Mouse (Mus musculus): ENCODE data around the gene Rfc4. TPM values are rescaled to one million over a fixed set of nuclear protein-coding genes. Genes with fewer than 3 reads are reported as not detected.

The Rfc4 gene
- polyA plus RNA-seq, 1 experiment from 2014 or later: 120 TPM

GRCm38 (mm10) chr16:23159749-23160148 is 32.2 kb upstream of the Rfc4 start:
- Histone ChIP-seq H3K27me3 (ENCODE audit: insufficient read depth, low read length) (no peaks in the 10 kb centered on the region), H3K36me3 (ENCODE audit: insufficient read depth, low read length) (no peaks in the 10 kb centered on the region), H3K4me1 (ENCODE audit: insufficient read depth, low read length) (no peaks in the 10 kb centered on the region), H3K9ac (replicated peaks; ENCODE audit: low read length) (no peak overlapping the region), H3K4me2 (replicated peaks; ENCODE audit: low read depth, low read length) (no peak overlapping the region), H3K9me3 (ENCODE audit: low read length) (no peaks in the 10 kb centered on the region), H3K27ac (ENCODE audit: low read length) (no peak overlapping the region), H3K4me3 (ENCODE audit: low read length) (no peak overlapping the region)
- 68% methylated on average over 2 of the region's 2 CpGs for WGBS
- no peak for ATAC-seq (ENCODE audit: low FRiP score, low TSS enrichment)

GRCm38 (mm10) chr16:23158957-23159356 is 31.4 kb upstream of the Rfc4 start:
- no peaks in the 10 kb centered on the region for H3K27me3 ChIP-seq (ENCODE audit: insufficient read depth, low read length)
- H3K36me3 ChIP-seq (ENCODE audit: insufficient read depth, low read length): no peaks in the 10 kb centered on the region
- no peak overlapping the region for H3K9ac ChIP-seq (replicated peaks; ENCODE audit: low read length)
- H3K4me3 ChIP-seq (ENCODE audit: low read length): no peak overlapping the region
- 37% methylated on average over 2 of the region's 2 CpGs for WGBS
- no peak overlapping the region for H3K27ac ChIP-seq (ENCODE audit: low read length)
- no peaks in the 10 kb centered on the region for H3K9me3 ChIP-seq (ENCODE audit: low read length)
- H3K4me2 ChIP-seq (replicated peaks; ENCODE audit: low read depth, low read length): no peak overlapping the region
- no peaks in the 10 kb centered on the region for H3K4me1 ChIP-seq (ENCODE audit: insufficient read depth, low read length)
- ATAC-seq (ENCODE audit: low FRiP score, low TSS enrichment): no peak

- Histone ChIP-seq H3K36me3 (ENCODE audit: insufficient read depth, low read length) (no peaks in the 10 kb centered on the region), H3K9me3 (ENCODE audit: low read length) (no peaks in the 10 kb centered on the region), H3K27ac (ENCODE audit: low read length) (no peak overlapping the region), H3K4me3 (ENCODE audit: low read length) (no peak overlapping the region), H3K27me3 (ENCODE audit: insufficient read depth, low read length) (no peaks in the 10 kb centered on the region), H3K4me2 (replicated peaks; ENCODE audit: low read depth, low read length) (no peak overlapping the region), H3K9ac (replicated peaks; ENCODE audit: low read length) (no peak overlapping the region), H3K4me1 (ENCODE audit: insufficient read depth, low read length) (no peaks in the 10 kb centered on the region)
- WGBS: 81% methylated on average over 7 of the region's 7 CpGs
- no peak for ATAC-seq (ENCODE audit: low FRiP score, low TSS enrichment)
Measured at GRCm38 (mm10) chr16:23158292-23158691, 30.8 kb upstream of the Rfc4 start.

GRCm38 (mm10) chr16:23157013-23157412 is 29.5 kb upstream of the Rfc4 start:
- no peak overlapping the region for H3K9ac ChIP-seq (replicated peaks; ENCODE audit: low read length)
- no peaks in the 10 kb centered on the region for H3K9me3 ChIP-seq (ENCODE audit: low read length)
- WGBS: 92% methylated on average over 13 of the region's 13 CpGs
- no peaks in the 10 kb centered on the region for H3K36me3 ChIP-seq (ENCODE audit: insufficient read depth, low read length)
- H3K4me3 ChIP-seq (ENCODE audit: low read length): no peak overlapping the region
- no peaks in the 10 kb centered on the region for H3K27me3 ChIP-seq (ENCODE audit: insufficient read depth, low read length)
- no peak overlapping the region for H3K4me2 ChIP-seq (replicated peaks; ENCODE audit: low read depth, low read length)
- no peak for ATAC-seq (ENCODE audit: low FRiP score, low TSS enrichment)
- H3K4me1 ChIP-seq (ENCODE audit: insufficient read depth, low read length): no peaks in the 10 kb centered on the region
- no peak overlapping the region for H3K27ac ChIP-seq (ENCODE audit: low read length)

GRCm38 (mm10) chr16:23154261-23154660 is 26.7 kb upstream of the Rfc4 start:
- Histone ChIP-seq H3K4me1 (ENCODE audit: insufficient read depth, low read length) (no peaks in the 10 kb centered on the region), H3K4me2 (replicated peaks; ENCODE audit: low read depth, low read length) (no peak overlapping the region), H3K27ac (ENCODE audit: low read length) (no peak overlapping the region), H3K4me3 (ENCODE audit: low read length) (no peak overlapping the region), H3K9me3 (ENCODE audit: low read length) (no peaks in the 10 kb centered on the region), H3K27me3 (ENCODE audit: insufficient read depth, low read length) (no peaks in the 10 kb centered on the region), H3K36me3 (ENCODE audit: insufficient read depth, low read length) (no peaks in the 10 kb centered on the region), H3K9ac (replicated peaks; ENCODE audit: low read length) (no peak overlapping the region)
- WGBS: 80% methylated on average over 5 of the region's 5 CpGs
- no peak for ATAC-seq (ENCODE audit: low FRiP score, low TSS enrichment)

GRCm38 (mm10) chr16:23151423-23151822 is 23.9 kb upstream of the Rfc4 start:
- ATAC-seq (ENCODE audit: low FRiP score, low TSS enrichment): no peak
- Histone ChIP-seq H3K4me1 (ENCODE audit: insufficient read depth, low read length) (no peaks in the 10 kb centered on the region), H3K36me3 (ENCODE audit: insufficient read depth, low read length) (no peaks in the 10 kb centered on the region), H3K9me3 (ENCODE audit: low read length) (no peaks in the 10 kb centered on the region), H3K27me3 (ENCODE audit: insufficient read depth, low read length) (no peaks in the 10 kb centered on the region), H3K27ac (ENCODE audit: low read length) (no peak overlapping the region), H3K4me3 (ENCODE audit: low read length) (no peak overlapping the region), H3K4me2 (replicated peaks; ENCODE audit: low read depth, low read length) (no peak overlapping the region), H3K9ac (replicated peaks; ENCODE audit: low read length) (no peak overlapping the region)
- 14% methylated on average over 2 of the region's 2 CpGs for WGBS

- no peaks in the 10 kb centered on the region for H3K9me3 ChIP-seq (ENCODE audit: low read length)
- no peak overlapping the region for H3K9ac ChIP-seq (replicated peaks; ENCODE audit: low read length)
- H3K27ac ChIP-seq (ENCODE audit: low read length): no peak overlapping the region
- H3K4me1 ChIP-seq (ENCODE audit: insufficient read depth, low read length): no peaks in the 10 kb centered on the region
- no peak for ATAC-seq (ENCODE audit: low FRiP score, low TSS enrichment)
- H3K4me2 ChIP-seq (replicated peaks; ENCODE audit: low read depth, low read length): no peak overlapping the region
- no peaks in the 10 kb centered on the region for H3K27me3 ChIP-seq (ENCODE audit: insufficient read depth, low read length)
- no peak overlapping the region for H3K4me3 ChIP-seq (ENCODE audit: low read length)
- WGBS: 78% methylated on average over 8 of the region's 8 CpGs
- H3K36me3 ChIP-seq (ENCODE audit: insufficient read depth, low read length): no peaks in the 10 kb centered on the region
Measured at GRCm38 (mm10) chr16:23149396-23149795, 21.9 kb upstream of the Rfc4 start.

GRCm38 (mm10) chr16:23148936-23149335 is 21.4 kb upstream of the Rfc4 start:
- ATAC-seq (ENCODE audit: low FRiP score, low TSS enrichment): no peak
- Histone ChIP-seq H3K27me3 (ENCODE audit: insufficient read depth, low read length) (no peaks in the 10 kb centered on the region), H3K36me3 (ENCODE audit: insufficient read depth, low read length) (no peaks in the 10 kb centered on the region), H3K4me2 (replicated peaks; ENCODE audit: low read depth, low read length) (no peak overlapping the region), H3K4me1 (ENCODE audit: insufficient read depth, low read length) (no peaks in the 10 kb centered on the region), H3K9me3 (ENCODE audit: low read length) (no peaks in the 10 kb centered on the region), H3K27ac (ENCODE audit: low read length) (no peak overlapping the region), H3K9ac (replicated peaks; ENCODE audit: low read length) (no peak overlapping the region), H3K4me3 (ENCODE audit: low read length) (no peak overlapping the region)
- 53% methylated on average over 2 of the region's 2 CpGs for WGBS

GRCm38 (mm10) chr16:23146280-23146679 is 18.7 kb upstream of the Rfc4 start, which contains the start of gene Adipoq:
TSS of gene Adipoq (plus strand) at chr16:23146536.
- Histone ChIP-seq H3K9me3 (ENCODE audit: low read length) (no peaks in the 10 kb centered on the region), H3K27ac (ENCODE audit: low read length) (no peak within 1 kb of the TSS), H3K9ac (replicated peaks; ENCODE audit: low read length) (no peak within 1 kb of the TSS), H3K27me3 (ENCODE audit: insufficient read depth, low read length) (no peaks in the 10 kb centered on the region), H3K4me1 (ENCODE audit: insufficient read depth, low read length) (no peaks in the 10 kb centered on the region), H3K36me3 (ENCODE audit: insufficient read depth, low read length) (no peaks in the 10 kb centered on the region), H3K4me2 (replicated peaks; ENCODE audit: low read depth, low read length) (no peak within 1 kb of the TSS), H3K4me3 (ENCODE audit: low read length) (no peak within 1 kb of the TSS)
- ATAC-seq (ENCODE audit: low FRiP score, low TSS enrichment): no peak
- WGBS: 93% methylated on average over 3 of the region's 3 CpGs

GRCm38 (mm10) chr16:23145211-23145610 is 17.7 kb upstream of the Rfc4 start:
- 83% methylated on average over 5 of the region's 5 CpGs for WGBS
- no peaks in the 10 kb centered on the region for H3K36me3 ChIP-seq (ENCODE audit: insufficient read depth, low read length)
- no peak overlapping the region for H3K4me2 ChIP-seq (replicated peaks; ENCODE audit: low read depth, low read length)
- H3K4me3 ChIP-seq (ENCODE audit: low read length): no peak overlapping the region
- no peaks in the 10 kb centered on the region for H3K27me3 ChIP-seq (ENCODE audit: insufficient read depth, low read length)
- H3K9me3 ChIP-seq (ENCODE audit: low read length): no peaks in the 10 kb centered on the region
- H3K9ac ChIP-seq (replicated peaks; ENCODE audit: low read length): no peak overlapping the region
- no peak overlapping the region for H3K27ac ChIP-seq (ENCODE audit: low read length)
- H3K4me1 ChIP-seq (ENCODE audit: insufficient read depth, low read length): no peaks in the 10 kb centered on the region
- ATAC-seq (ENCODE audit: low FRiP score, low TSS enrichment): no peak

GRCm38 (mm10) chr16:23144326-23144725 is 16.8 kb upstream of the Rfc4 start:
- no peak overlapping the region for H3K27ac ChIP-seq (ENCODE audit: low read length)
- no peak overlapping the region for H3K9ac ChIP-seq (replicated peaks; ENCODE audit: low read length)
- WGBS: 86% methylated on average over 7 of the region's 7 CpGs
- H3K27me3 ChIP-seq (ENCODE audit: insufficient read depth, low read length): no peaks in the 10 kb centered on the region
- H3K4me2 ChIP-seq (replicated peaks; ENCODE audit: low read depth, low read length): no peak overlapping the region
- no peak overlapping the region for H3K4me3 ChIP-seq (ENCODE audit: low read length)
- no peaks in the 10 kb centered on the region for H3K36me3 ChIP-seq (ENCODE audit: insufficient read depth, low read length)
- ATAC-seq (ENCODE audit: low FRiP score, low TSS enrichment): no peak
- H3K4me1 ChIP-seq (ENCODE audit: insufficient read depth, low read length): no peaks in the 10 kb centered on the region
- no peaks in the 10 kb centered on the region for H3K9me3 ChIP-seq (ENCODE audit: low read length)

Measured in kidney, embryonic 16.5 days (tissue).